Mouse (Mus musculus) intestine, embryonic 16.5 days (tissue): ENCODE data around the gene Cga. TPM values are rescaled to one million over a fixed set of nuclear protein-coding genes. Genes with fewer than 3 reads are reported as not detected.
"Not testable (repeated sequence)": the region's sequence is repeated elsewhere in the genome, so short reads cannot be mapped to it uniquely, and the experiment has no call there.

Experiments used
- ATAC-seq: fragments of 200-750 bp; cut with Nextera tagmentation; 2 replicates; pipeline ENCODE4 v1.8.0; 2017; ENCODE audit warnings: moderate TSS enrichment, moderate library complexity
- H3K27ac ChIP-seq: fragments of 300-500 bp; sonication (generic); 2 replicates; pipeline ENCODE4 v1.5.1; 2014; ENCODE audit warnings: mild to moderate bottlenecking, low read length
- H3K27me3 ChIP-seq: fragments of 300-500 bp; sonication (generic); replicated peaks from 2 replicates; pipeline ENCODE4 v1.6.1; 2014; ENCODE audit warnings: low read length, control low read depth, mixed read lengths; ENCODE audit not compliant: control insufficient read depth, insufficient read depth
- H3K36me3 ChIP-seq: fragments of 300-500 bp; sonication (generic); 2 replicates; pipeline ENCODE4 v1.6.1; 2014; ENCODE audit warnings: low read length, control low read depth; ENCODE audit not compliant: control insufficient read depth, insufficient read depth
- H3K4me1 ChIP-seq: fragments of 300-500 bp; sonication (generic); 2 replicates; pipeline ENCODE4 v1.6.1; 2014; ENCODE audit warnings: low read length, control low read depth, mixed read lengths; ENCODE audit not compliant: control insufficient read depth, insufficient read depth
- H3K4me2 ChIP-seq: fragments of 300-500 bp; sonication (generic); 2 replicates; pipeline ENCODE4 v1.6.1; 2014; ENCODE audit warnings: low read depth, low read length, control low read depth
- H3K4me3 ChIP-seq: fragments of 300-500 bp; sonication (generic); 2 replicates; pipeline ENCODE4 v1.5.1; 2014; ENCODE audit warnings: mild to moderate bottlenecking, low read length
- H3K9ac ChIP-seq: fragments of 300-500 bp; sonication (generic); 2 replicates; pipeline ENCODE4 v1.6.1; 2014; ENCODE audit warnings: low read depth, low read length
- H3K9me3 ChIP-seq: fragments of 300-500 bp; sonication (generic); 2 replicates; pipeline ENCODE4 v1.6.1; 2016; ENCODE audit warnings: low read length, control low read depth; ENCODE audit not compliant: control insufficient read depth
- WGBS: fragments of 180-500 bp; shearing (Covaris S2); extraction: QIAGEN DNeasy Blood & Tissue Kit; methylation state at CpG from one replicate; pipeline ENCODE4 v1.1.7; 2014; 5-methylcytosine and 5-hydroxymethylcytosine counted together
- polyA plus RNA-seq: library from polyadenylated mRNA; unstranded; fragments of >200 nt; fragmentation: Nextera tagmentation; extraction: Ambion mirVana; gene quantifications from 2 replicates; pipeline ENCODE4 v1.2.1, GENCODE M21; 2015

Cga gene
- polyA plus RNA-seq, 1 experiment from 2014 or later = not detected

DNA sequence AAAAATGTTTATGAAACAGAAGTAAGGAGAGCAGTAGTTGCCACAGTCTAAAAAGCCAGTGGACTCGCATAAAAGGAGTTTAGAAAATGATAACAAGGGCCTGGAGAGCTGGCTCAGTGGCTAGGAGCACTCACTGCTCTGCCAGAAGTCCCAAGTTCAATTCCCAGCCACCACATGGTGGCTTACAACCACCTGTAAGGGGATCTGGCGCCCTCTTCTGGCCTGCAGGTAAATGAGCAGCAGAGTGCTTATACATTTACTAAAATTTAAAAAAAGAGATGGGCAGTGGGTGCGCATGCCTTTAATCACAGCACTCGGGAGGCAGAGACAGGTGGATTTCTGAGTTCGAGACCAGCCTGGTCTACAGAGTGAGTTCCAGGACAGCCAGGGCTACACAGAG lies 11.8 kb downstream of the Cga start:
- WGBS = 70% methylated on average over 5 of the region's 5 CpGs
- no peak overlapping the region for H3K27ac ChIP-seq
- H3K4me1 ChIP-seq = peaks cover 3% of the 10 kb centered on the region; the same call in 1 of the 2 replicates
- H3K4me3 ChIP-seq = no peak overlapping the region
- H3K36me3 ChIP-seq = no peaks in the 10 kb centered on the region
- no peak for ATAC-seq
- no peak overlapping the region for H3K9ac ChIP-seq
- H3K9me3 ChIP-seq = no peaks in the 10 kb centered on the region
- no peaks in the 10 kb centered on the region for H3K27me3 ChIP-seq
- H3K4me2 ChIP-seq = no peak overlapping the region

DNA sequence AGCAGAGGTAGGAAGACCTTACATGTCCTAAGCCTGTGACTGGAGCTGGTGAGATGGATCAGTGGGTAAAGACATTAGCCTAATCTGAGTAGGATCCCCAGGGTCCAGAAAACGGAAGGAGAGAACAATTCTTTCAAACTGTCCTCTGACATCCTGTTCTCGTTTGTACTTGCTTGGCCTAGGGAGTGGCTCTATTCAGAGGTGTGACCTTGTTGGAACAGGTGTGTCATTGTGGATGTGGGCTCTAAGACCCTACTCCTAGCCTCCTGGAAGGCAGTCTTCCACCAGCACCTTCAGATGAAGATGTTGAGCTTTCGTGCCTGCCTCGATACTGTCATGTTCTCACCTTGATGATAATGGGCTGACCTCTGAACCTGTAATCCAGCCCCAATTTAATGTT lies 12.6 kb downstream of the Cga start:
- no peaks in the 10 kb centered on the region for H3K27me3 ChIP-seq
- H3K9me3 ChIP-seq = no peaks in the 10 kb centered on the region
- ATAC-seq = no peak
- no peak overlapping the region for H3K4me2 ChIP-seq
- WGBS = 82% methylated on average over 4 of the region's 4 CpGs
- H3K9ac ChIP-seq = no peak overlapping the region
- H3K4me3 ChIP-seq = no peak overlapping the region
- no peak overlapping the region for H3K27ac ChIP-seq
- peaks cover 3% of the 10 kb centered on the region; the same call in 1 of the 2 replicates for H3K4me1 ChIP-seq
- no peaks in the 10 kb centered on the region for H3K36me3 ChIP-seq

DNA sequence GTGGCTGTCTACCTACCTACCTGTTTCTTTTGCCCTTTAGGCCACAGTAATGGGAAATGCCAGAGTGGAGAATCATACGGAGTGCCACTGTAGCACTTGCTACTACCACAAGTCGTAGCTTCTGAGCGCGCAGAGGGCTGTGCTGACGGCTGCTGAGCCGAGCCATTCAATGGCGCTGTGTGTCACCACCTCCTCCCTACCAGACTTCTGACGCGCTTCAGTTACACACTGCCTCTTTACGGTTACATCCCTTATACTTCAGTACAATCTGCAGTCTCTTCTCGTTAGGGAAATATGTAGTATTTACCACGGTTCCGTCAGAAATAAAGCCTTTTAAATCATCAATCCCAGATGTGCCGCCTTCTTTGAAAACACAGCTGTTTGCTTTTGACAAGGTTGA lies 13.4 kb downstream of the Cga start:
- Histone ChIP-seq H3K4me3 (no peak overlapping the region), H3K36me3 (no peaks in the 10 kb centered on the region), H3K9ac (no peak overlapping the region), H3K9me3 (no peaks in the 10 kb centered on the region), H3K27ac (no peak overlapping the region), H3K4me2 (peak overlapping the region; percentile 35), H3K4me1 (peaks cover 3% of the 10 kb centered on the region; the same call in 1 of the 2 replicates), H3K27me3 (no peaks in the 10 kb centered on the region)
- 43% methylated on average over 14 of the region's 14 CpGs for WGBS
- ATAC-seq = no peak

DNA sequence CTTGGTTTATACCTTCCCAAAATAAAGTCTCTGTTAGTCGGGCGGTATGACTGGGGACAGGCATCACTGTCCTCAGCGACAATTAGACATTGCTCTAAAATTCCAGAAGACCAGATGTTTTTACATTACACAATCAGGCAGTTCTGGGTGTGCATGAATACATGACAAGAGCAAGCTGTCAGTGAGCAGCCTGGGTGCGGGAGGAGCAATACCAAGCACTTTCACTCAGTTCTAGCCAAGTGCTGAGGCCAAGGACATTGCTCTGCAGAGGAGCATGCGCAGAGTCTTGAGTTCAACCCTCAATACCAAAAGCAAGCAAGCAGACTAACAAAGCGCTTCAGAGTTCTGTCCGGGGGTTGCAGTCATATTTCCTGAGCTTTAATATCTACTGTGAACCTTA lies 14.5 kb downstream of the Cga start:
- Histone ChIP-seq H3K9me3 (no peaks in the 10 kb centered on the region), H3K9ac (no peak overlapping the region), H3K4me3 (no peak overlapping the region), H3K4me1 (peaks cover 3% of the 10 kb centered on the region; the same call in 1 of the 2 replicates), H3K27me3 (no peaks in the 10 kb centered on the region), H3K4me2 (no peak overlapping the region), H3K27ac (no peak overlapping the region), H3K36me3 (no peaks in the 10 kb centered on the region)
- WGBS = 63% methylated on average over 7 of the region's 7 CpGs
- ATAC-seq = peak; percentile 75

DNA sequence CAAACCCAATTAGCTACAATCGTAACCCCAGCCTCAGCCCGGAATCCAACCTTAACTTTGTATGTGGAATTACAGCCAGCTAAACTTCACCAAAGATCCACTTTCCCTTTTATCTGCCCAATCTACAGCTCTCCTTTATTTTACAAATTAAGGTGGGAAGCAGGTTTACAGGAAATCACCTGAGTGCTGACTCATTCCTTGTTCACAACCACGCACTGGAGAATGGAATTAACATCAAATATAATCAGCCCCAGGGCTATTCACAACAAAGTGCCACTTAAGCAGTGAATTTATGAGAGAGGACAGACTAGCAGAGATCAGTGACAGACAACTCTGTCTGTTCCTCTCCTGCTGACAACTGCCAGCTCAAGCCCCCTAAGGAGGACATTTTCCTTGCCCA lies 17.8 kb downstream of the Cga start:
- no peaks in the 10 kb centered on the region for H3K36me3 ChIP-seq
- WGBS = 67% methylated on average over 3 of the region's 3 CpGs
- H3K27ac ChIP-seq = no peak overlapping the region
- H3K9me3 ChIP-seq = no peaks in the 10 kb centered on the region
- H3K4me3 ChIP-seq = no peak overlapping the region
- no peak overlapping the region for H3K9ac ChIP-seq
- no peak overlapping the region for H3K4me2 ChIP-seq
- H3K27me3 ChIP-seq = no peaks in the 10 kb centered on the region
- H3K4me1 ChIP-seq = peaks cover 3% of the 10 kb centered on the region; the same call in 1 of the 2 replicates
- ATAC-seq = no peak

DNA sequence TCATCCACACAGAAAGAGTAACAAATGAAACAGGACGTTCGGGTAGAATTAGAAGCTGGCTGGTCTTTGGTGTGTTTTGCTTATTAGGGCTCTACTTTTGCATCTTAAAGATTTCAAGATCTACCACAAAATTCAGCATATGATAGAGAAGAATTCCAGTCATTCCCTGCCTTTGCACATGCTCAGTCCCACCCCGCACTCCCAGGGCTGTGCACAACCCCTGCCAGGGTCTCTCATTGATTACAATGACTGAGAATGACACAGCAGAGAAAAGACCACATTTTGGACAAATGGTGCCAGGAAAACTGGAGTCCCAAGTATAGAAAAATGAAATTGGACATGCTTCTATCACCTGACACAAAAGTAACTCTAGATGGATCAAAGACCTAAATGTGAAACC lies 18.6 kb downstream of the Cga start:
- H3K4me2 ChIP-seq = no peak overlapping the region
- no peak for ATAC-seq
- WGBS = 81% methylated on average over 3 of the region's 3 CpGs

DNA sequence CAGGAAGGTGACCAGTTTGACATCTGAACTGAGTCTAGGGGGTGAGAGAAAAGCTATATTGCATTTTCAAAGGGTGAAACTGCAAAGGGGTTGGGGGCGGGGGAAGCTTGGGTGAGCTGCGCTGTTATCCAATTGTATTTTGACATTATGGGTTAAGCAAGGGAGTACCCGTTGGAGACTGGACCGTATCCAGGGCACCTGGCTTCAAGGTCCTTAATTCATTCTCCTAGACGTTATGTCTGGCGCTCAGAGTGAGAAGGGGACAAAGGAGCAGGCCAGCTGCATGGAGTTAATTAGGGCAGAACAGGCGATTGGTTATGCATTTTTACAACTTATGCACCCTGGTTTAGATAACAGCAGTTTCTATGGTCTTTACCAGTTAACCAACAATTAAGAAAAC lies 23.8 kb downstream of the Cga start:
- Histone ChIP-seq H3K27ac (no peak overlapping the region), H3K27me3 (no peaks in the 10 kb centered on the region), H3K9ac (no peak overlapping the region), H3K4me2 (no peak overlapping the region), H3K4me3 (no peak overlapping the region), H3K36me3 (no peaks in the 10 kb centered on the region), H3K4me1 (no peaks in the 10 kb centered on the region), H3K9me3 (no peaks in the 10 kb centered on the region)
- no peak for ATAC-seq
- WGBS = 63% methylated on average over 7 of the region's 7 CpGs

More for the DNA sequence above, 18.6 kb downstream of the Cga start:
- H3K9ac ChIP-seq = no peak overlapping the region
- H3K27ac ChIP-seq = no peak overlapping the region
- H3K9me3 ChIP-seq = no peaks in the 10 kb centered on the region
- no peaks in the 10 kb centered on the region for H3K4me1 ChIP-seq
- no peaks in the 10 kb centered on the region for H3K36me3 ChIP-seq
- H3K4me3 ChIP-seq = no peak overlapping the region
- H3K27me3 ChIP-seq = no peaks in the 10 kb centered on the region

DNA sequence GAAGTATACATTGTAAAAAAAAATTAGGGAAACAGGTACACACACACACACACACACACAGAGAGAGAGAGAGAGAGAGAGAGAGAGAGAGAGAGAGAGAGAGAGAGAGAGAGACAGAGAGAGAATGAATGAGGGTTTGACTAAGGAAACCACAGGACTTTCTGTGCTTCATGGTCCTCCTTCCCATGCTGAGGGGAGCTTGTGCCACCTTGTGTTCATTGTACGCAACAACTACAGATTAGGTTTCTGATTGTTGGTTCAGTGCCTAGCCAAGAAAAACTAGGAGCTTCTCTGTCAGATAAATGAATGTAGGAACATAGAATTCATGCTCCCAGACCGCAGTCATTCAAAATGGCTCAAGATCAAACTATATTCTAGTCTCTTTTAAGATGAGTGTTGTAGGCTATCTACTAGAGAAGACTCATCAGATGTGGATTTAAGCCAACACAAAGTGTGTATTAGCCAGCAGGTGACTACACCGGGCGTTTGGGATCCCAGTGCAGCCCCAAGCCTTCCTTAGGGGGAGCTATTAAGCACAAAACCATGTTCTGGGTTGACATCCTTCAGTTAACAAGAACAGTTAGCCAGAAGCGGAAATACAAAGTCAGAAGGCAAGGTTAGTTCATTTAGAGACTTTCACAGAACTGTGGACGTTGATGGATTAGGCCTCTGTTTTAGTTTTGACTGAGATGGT lies 28.7 kb downstream of the Cga start:
- H3K27me3 ChIP-seq = no peaks in the 10 kb centered on the region
- no peak overlapping the region for H3K9ac ChIP-seq
- no peak overlapping the region for H3K27ac ChIP-seq
- H3K4me2 ChIP-seq = no peak overlapping the region
- no peaks in the 10 kb centered on the region for H3K36me3 ChIP-seq
- 69% methylated on average over 6 of the region's 6 CpGs for WGBS
- ATAC-seq = 0 out of 2 replicates have a peak, but pooled peaks have one; percentile 33
- no peaks in the 10 kb centered on the region for H3K4me1 ChIP-seq
- no peak overlapping the region for H3K4me3 ChIP-seq
- H3K9me3 ChIP-seq = no peaks in the 10 kb centered on the region

DNA sequence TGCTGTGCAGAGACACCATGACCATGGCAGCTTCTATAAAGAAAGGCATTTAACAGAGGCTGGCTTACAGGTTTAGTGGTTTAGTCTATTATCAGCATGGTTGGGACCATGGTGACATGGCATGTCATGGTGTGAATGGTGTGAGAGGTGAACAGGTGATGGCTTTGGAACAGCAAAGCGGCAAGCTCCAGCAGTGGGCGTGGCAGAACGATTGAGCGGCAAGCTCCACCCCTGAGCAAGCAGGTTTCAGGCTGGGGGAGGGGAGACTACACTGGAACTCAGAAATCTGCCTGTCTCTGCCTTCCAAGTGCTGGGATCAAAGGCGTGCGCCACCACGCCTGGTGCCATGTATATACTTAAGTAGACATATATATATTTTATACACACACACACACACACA lies 34.8 kb downstream of the Cga start:
- not testable (repeated sequence) for H3K4me2 ChIP-seq, H3K36me3 ChIP-seq, H3K4me1 ChIP-seq, H3K9ac ChIP-seq, ATAC-seq, H3K9me3 ChIP-seq, H3K27me3 ChIP-seq, H3K4me3 ChIP-seq, H3K27ac ChIP-seq
- WGBS = 79% methylated on average over 7 of the region's 7 CpGs

DNA sequence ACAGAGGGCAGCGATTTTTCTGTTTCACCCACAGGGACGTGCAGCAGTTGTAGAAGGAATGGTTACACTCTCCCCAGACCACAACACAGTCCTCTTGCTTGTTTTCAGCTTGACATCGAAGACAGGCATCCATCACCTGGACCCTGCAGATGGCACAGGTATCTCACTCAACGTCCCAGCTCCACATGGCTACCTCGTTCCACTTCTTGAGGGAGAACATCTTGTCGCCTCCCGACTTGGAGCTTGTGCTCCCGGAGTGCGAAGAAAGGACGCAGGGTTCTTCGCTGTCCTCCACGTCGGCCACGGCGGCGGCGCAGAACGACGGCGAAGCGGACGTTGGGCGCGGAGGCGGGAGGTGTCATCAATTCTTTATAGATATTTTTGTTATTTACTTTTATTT lies 47.5 kb downstream of the Cga start:
- H3K4me2 ChIP-seq = no peak overlapping the region
- ATAC-seq = no peak
- H3K4me3 ChIP-seq = no peak overlapping the region
- WGBS = 94% methylated on average over 25 of the region's 25 CpGs
- H3K4me1 ChIP-seq = no peaks in the 10 kb centered on the region
- H3K36me3 ChIP-seq = no peaks in the 10 kb centered on the region
- no peak overlapping the region for H3K27ac ChIP-seq
- no peaks in the 10 kb centered on the region for H3K27me3 ChIP-seq
- H3K9ac ChIP-seq = no peak overlapping the region
- H3K9me3 ChIP-seq = no peaks in the 10 kb centered on the region
